Mouse (Mus musculus): ENCODE results near the gene Actl10.

- TF ChIP-seq POLR2A (IDR thresholded peaks at IDR 0.05; ENCODE audit: low read depth, low read length) (no peak), CTCF (IDR thresholded peaks at IDR 0.05; ENCODE audit: borderline replicate concordance, insufficient read depth, low read length) (peak; percentile 32; the same call in 1 of the 2 replicates)
These were observed 43.9 kb upstream of the Actl10 start for GRCm38 (mm10) chr2:154507566-154508283.
